Mouse (Mus musculus) lung, adult 10 weeks (tissue): ENCODE measurements around the gene Astn1. TPM values are rescaled to one million over a fixed set of nuclear protein-coding genes. Genes with fewer than 3 reads are reported as not detected.

Experiments
- polyA plus RNA-seq: library from polyadenylated mRNA; stranded (reverse); fragments of 350-450 nt; fragmentation: Illumina TruSeq; extraction: RNeasy Lipid Tissue Mini Kit (QIAGEN cat#74804); gene quantifications from one replicate; pipeline ENCODE4 v1.2.3, GENCODE M21; 2014; ENCODE audit warnings: low read depth, low replicate concordance; ENCODE audit not compliant: insufficient read depth

The Astn1 gene
- not detected for polyA plus RNA-seq

DNA sequence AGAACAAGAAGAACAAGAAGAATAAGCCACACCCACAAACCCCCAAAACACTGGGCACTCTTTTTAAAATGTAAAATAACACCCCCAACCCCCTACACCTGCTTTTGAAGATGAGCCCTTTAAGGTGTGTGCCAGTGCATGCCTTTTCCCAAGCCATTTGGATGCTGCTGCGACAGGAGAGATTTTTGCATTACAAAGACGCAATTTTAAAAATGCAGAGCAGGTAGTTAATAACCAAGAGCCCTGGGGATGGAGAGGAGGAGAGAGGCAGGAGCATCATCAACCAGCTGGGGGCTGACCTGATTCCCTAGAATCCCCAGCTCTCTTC lies at the start of gene Astn1:
Gene Astn1, plus strand, starts transcription at position 310 of the 328 bp plus-strand sequence.

DNA sequence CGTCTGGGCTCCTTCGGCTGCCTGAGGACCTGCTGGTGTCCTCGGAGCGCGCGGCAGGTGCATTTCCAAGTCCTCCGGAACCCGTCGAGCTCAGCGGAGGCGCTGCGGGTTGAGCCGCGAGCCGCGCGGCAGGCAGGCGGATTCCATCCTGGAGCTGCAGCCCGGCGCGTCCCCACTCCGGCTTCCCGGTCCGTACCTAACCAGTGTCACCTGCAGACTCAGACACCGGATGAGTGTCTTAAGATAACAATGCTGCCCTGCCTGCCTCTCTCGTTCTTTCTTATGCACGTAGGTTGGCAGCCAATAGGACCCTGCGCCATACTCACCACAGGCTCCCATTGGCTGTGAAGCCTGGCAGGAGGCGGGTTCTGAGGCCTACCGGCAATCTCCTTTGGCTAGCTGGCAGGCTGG lies 6.0 kb upstream of the Astn1 start, which contains the start of gene Brinp2:
Gene Brinp2, minus strand, starts transcription at position 276 of the 411 bp plus-strand sequence.

Other genes starting within 250 kb of the Astn1 start
- gene Brinp2, start 5.9 kb upstream of the Astn1 start, polyA plus RNA-seq = 0.19 TPM